In genomic region chr1:111864063-111864778, GRCm38 (mm10) we compare ENCODE assay signal across 8 mouse cellular contexts. TPM values are rescaled to one million over a fixed set of nuclear protein-coding genes. Genes with fewer than 3 reads are reported as not detected.
DNase-seq lines count a peak whose midpoint lies in the region; ATAC-seq and TF ChIP-seq lines count a peak whose summit lies in the region.

No protein-coding gene starts in this region.

- no peaks in the 10 kb centered on the region for H3K9me3 ChIP-seq in embryonic facial prominence, embryonic 15.5 days (replicated peaks)
- no peaks in the 10 kb centered on the region for H3K9me3 ChIP-seq in limb, embryonic 13.5 days
- no peaks in the 10 kb centered on the region for H3K9me3 ChIP-seq in midbrain, embryonic 15.5 days

- peak; percentile 87 for TF ChIP-seq CTCF in bone marrow macrophage, adult 2 months (IDR thresholded peaks at IDR 0.05; ENCODE audit: low read depth, low read length)
- TF ChIP-seq CTCF in spleen, adult 2 months (IDR thresholded peaks at IDR 0.05; ENCODE audit: extremely low read depth, insufficient read depth, insufficient read length, insufficient replicate concordance): peak; percentile 32; the same call in 1 of the 2 replicates

- peak; percentile 49 to 51 for DNase-seq in B cell, adult 2 months
- peak; percentile 44 to 68 for DNase-seq in heart, adult 9 months (ENCODE audit: low spot score in 2 of 2)
- DNase-seq in kidney, adult 9 months: peak; percentile 85
- peak; percentile 22 to 31 for DNase-seq in spleen, adult 2 months (ENCODE audit: low read depth in 1 of 2, low spot score in 2 of 2)

- H3K27me3 ChIP-seq in embryonic facial prominence, embryonic 15.5 days: no peaks in the 10 kb centered on the region
- no peaks in the 10 kb centered on the region for H3K27me3 ChIP-seq in limb, embryonic 13.5 days
- no peaks in the 10 kb centered on the region for H3K27me3 ChIP-seq in midbrain, embryonic 15.5 days (replicated peaks)
- H3K27me3 ChIP-seq in spleen, adult 2 months (ENCODE audit: control insufficient read depth, insufficient read depth, low read length): no peaks in the 10 kb centered on the region

- peak overlapping the region; percentile 86 for H3K9ac ChIP-seq in embryonic facial prominence, embryonic 15.5 days
- peak overlapping the region; percentile 93 for H3K9ac ChIP-seq in limb, embryonic 13.5 days
- H3K9ac ChIP-seq in midbrain, embryonic 15.5 days: peak overlapping the region; percentile 72

- no peaks in the 10 kb centered on the region for H3K36me3 ChIP-seq in embryonic facial prominence, embryonic 15.5 days
- peaks cover 14% of the 10 kb centered on the region for H3K36me3 ChIP-seq in limb, embryonic 13.5 days
- no peaks in the 10 kb centered on the region for H3K36me3 ChIP-seq in midbrain, embryonic 15.5 days (replicated peaks)
- no peaks in the 10 kb centered on the region for H3K36me3 ChIP-seq in spleen, adult 2 months (ENCODE audit: control insufficient read depth, insufficient read depth, low read length)

- H3K4me2 ChIP-seq in embryonic facial prominence, embryonic 15.5 days (replicated peaks): peak overlapping the region; percentile 63
- peak overlapping the region; percentile 67 for H3K4me2 ChIP-seq in limb, embryonic 13.5 days (replicated peaks)
- peak overlapping the region; percentile 72 for H3K4me2 ChIP-seq in midbrain, embryonic 15.5 days

- H3K4me3 ChIP-seq in bone marrow macrophage, adult 2 months (ENCODE audit: insufficient read depth, low read length): peak overlapping the region; percentile 83
- peak overlapping the region; percentile 83 for H3K4me3 ChIP-seq in embryonic facial prominence, embryonic 15.5 days (replicated peaks)
- peak overlapping the region; percentile 72 for H3K4me3 ChIP-seq in limb, embryonic 13.5 days
- peak overlapping the region; percentile 52 for H3K4me3 ChIP-seq in midbrain, embryonic 15.5 days
- H3K4me3 ChIP-seq in spleen, adult 2 months (ENCODE audit: extremely low read depth, insufficient read depth, insufficient read length): peak overlapping the region; percentile 61

- H3K4me1 ChIP-seq in bone marrow macrophage, adult 2 months (ENCODE audit: control insufficient read depth, insufficient read depth, low read length): no peaks in the 10 kb centered on the region
- H3K4me1 ChIP-seq in embryonic facial prominence, embryonic 15.5 days: no peaks in the 10 kb centered on the region
- H3K4me1 ChIP-seq in limb, embryonic 13.5 days: peaks cover 25% of the 10 kb centered on the region
- H3K4me1 ChIP-seq in midbrain, embryonic 15.5 days: peaks cover 3% of the 10 kb centered on the region; the same call in 1 of the 2 replicates
- H3K4me1 ChIP-seq in spleen, adult 2 months (ENCODE audit: control insufficient read depth, insufficient read depth, insufficient read length): no peaks in the 10 kb centered on the region

- peak; percentile 80 for ATAC-seq in embryonic facial prominence, embryonic 15.5 days (ENCODE audit: insufficient number of reproducible peaks, low FRiP score, low TSS enrichment, low read depth)
- peak; percentile 83 for ATAC-seq in limb, embryonic 13.5 days (ENCODE audit: low FRiP score, low read depth)
- peak; percentile 90 for ATAC-seq in midbrain, embryonic 15.5 days (replicated peaks)

- under 1% methylated on average over 41 of the region's 41 CpGs for WGBS in embryonic facial prominence, embryonic 15.5 days
- under 1% methylated on average over 41 of the region's 41 CpGs for WGBS in limb, embryonic 13.5 days
- under 1% methylated on average over 41 of the region's 41 CpGs for WGBS in midbrain, embryonic 15.5 days
- 1% methylated on average over 41 of the region's 41 CpGs for WGBS in spleen, adult 2 months

- H3K27ac ChIP-seq in bone marrow macrophage, adult 2 months (ENCODE audit: insufficient read depth, low read depth, low read length): no peak overlapping the region
- peak overlapping the region; percentile 99 for H3K27ac ChIP-seq in embryonic facial prominence, embryonic 15.5 days (replicated peaks)
- peak overlapping the region; percentile 97 for H3K27ac ChIP-seq in limb, embryonic 13.5 days
- peak overlapping the region; percentile 83 for H3K27ac ChIP-seq in midbrain, embryonic 15.5 days
- peak overlapping the region; percentile 62; the same call in 1 of the 2 replicates for H3K27ac ChIP-seq in spleen, adult 2 months (ENCODE audit: insufficient read depth, low read length)

- TF ChIP-seq POLR2A in bone marrow macrophage, adult 2 months (IDR thresholded peaks at IDR 0.05; ENCODE audit: borderline replicate concordance, low read depth, low read length): no peak
- no peak for TF ChIP-seq POLR2A in spleen, adult 2 months (IDR thresholded peaks at IDR 0.05; ENCODE audit: low read depth, low read length)

RNA-seq across cellular contexts. Expression of gene Dsel, which starts 0.5 kb away (rescaled TPM):
- polyA plus RNA-seq in bone marrow macrophage, adult 2 months (2012; ENCODE audit: insufficient read depth, insufficient read length, missing spikeins): 3.9 and 4.4 TPM in 2 replicates
- polyA plus RNA-seq in embryonic facial prominence, embryonic 15.5 days (2015; fragmentation: Nextera tagmentation; extraction: Ambion mirVana): 21.7 and 25.3 TPM in 2 replicates
- 20.5 and 20.6 TPM in 2 replicates for polyA plus RNA-seq in limb, embryonic 13.5 days (2015; fragmentation: Nextera tagmentation; extraction: Ambion mirVana)
- polyA plus RNA-seq in midbrain, embryonic 15.5 days (2015; fragmentation: Nextera tagmentation; extraction: Ambion mirVana): 10.0 and 10.7 TPM in 2 replicates
- 1.3 and 1.5 TPM in 2 replicates for polyA plus RNA-seq in spleen, adult 2 months (2012; rRNA removed)

Comparison
In these comparisons a context has a peak if more than half of its experiments do, and no peak if none do; other contexts are left out.
1. DNase-seq: peak in every context shown above with its lines; median percentile 85 in kidney, adult 9 months; 56 in heart, adult 9 months; 50 in B cell, adult 2 months; 26 in spleen, adult 2 months.